Mouse (Mus musculus): Measurements from ENCODE around the gene Pik3c2g. TPM values are rescaled to one million over a fixed set of nuclear protein-coding genes. Genes with fewer than 3 reads are reported as not detected.

Pik3c2g gene
- polyA plus RNA-seq, 1 experiment = not detected

DNA sequence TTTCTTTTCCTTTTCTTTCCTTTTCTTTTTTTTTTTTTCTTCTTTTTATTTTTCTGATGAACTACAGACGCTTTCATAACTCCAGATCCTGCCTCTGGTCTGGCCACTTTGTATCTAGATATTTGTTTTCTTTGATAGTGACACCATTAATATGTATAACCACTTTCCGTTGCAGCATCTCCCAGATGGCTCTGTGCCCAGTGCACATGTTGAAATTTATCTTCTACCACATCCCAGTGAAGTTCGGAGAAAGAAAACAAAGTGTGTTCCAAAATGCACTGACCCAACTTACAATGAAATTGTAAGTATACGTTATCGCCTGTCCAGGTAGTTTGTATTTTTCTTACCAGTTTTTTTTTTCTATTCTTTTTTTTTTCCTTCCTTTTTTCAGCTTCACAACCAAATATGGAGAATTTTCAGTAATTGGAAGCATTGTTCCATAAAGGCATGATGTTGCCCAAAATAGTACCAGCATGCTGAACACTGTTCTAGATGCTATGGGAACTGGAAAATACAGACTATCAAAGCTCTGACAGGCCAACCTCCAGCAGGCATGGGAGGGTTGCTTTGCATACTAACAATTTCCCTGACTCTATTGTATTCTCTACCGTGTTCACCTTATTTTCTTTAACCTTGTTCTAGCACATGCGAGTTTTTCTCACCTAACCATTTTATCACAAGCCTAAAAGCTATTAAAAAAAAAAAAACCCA is 370.7 kb downstream of the Pik3c2g start:
- Histone ChIP-seq H3K4me3 (ENCODE audit: extremely low read depth, insufficient read depth, insufficient read length) (no peak overlapping the region), H3K4me1 (ENCODE audit: control insufficient read depth, insufficient read depth, insufficient read length) (no peaks in the 10 kb centered on the region), H3K27me3 (ENCODE audit: control insufficient read depth, insufficient read depth, low read length) (no peaks in the 10 kb centered on the region), H3K36me3 (ENCODE audit: control insufficient read depth, insufficient read depth, low read length) (no peaks in the 10 kb centered on the region), H3K27ac (ENCODE audit: insufficient read depth, low read length) (no peak overlapping the region)
- WGBS = 80% methylated on average over 7 of the region's 7 CpGs
- DNase-seq (ENCODE audit: low read depth in 1 of 2, low spot score in 2 of 2) = no peak
- no peak for TF ChIP-seq CTCF (IDR thresholded peaks at IDR 0.05; ENCODE audit: extremely low read depth, insufficient read depth, insufficient read length, insufficient replicate concordance)
- TF ChIP-seq POLR2A (IDR thresholded peaks at IDR 0.05; ENCODE audit: low read depth, low read length) = no peak

DNA sequence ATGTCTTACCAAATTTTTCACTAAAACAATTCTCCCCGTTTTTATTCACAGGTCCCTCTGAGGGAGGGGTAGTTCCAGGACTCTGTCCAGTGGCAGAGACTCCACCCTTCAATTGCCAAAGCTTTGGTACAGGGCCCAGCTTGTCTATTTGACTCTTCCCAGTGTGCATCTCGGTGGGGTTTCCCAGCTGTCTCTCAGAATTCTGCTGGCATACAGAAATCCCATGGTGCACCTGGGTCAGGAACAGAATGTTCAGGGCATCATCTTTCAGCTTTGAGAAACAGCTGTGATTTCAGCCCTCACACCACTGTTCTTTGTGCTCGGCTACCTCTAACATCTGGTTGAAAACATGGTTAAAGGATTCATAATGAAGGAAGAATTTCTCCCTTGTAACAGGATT is 376.8 kb downstream of the Pik3c2g start:
- Histone ChIP-seq H3K36me3 (ENCODE audit: control insufficient read depth, insufficient read depth, low read length) (no peaks in the 10 kb centered on the region), H3K27me3 (ENCODE audit: control insufficient read depth, insufficient read depth, low read length) (no peaks in the 10 kb centered on the region), H3K27ac (ENCODE audit: insufficient read depth, low read length) (no peak overlapping the region), H3K4me1 (ENCODE audit: control insufficient read depth, insufficient read depth, insufficient read length) (no peaks in the 10 kb centered on the region), H3K4me3 (ENCODE audit: extremely low read depth, insufficient read depth, insufficient read length) (no peak overlapping the region)
- TF ChIP-seq POLR2A (IDR thresholded peaks at IDR 0.05; ENCODE audit: low read depth, low read length) (no peak), CTCF (IDR thresholded peaks at IDR 0.05; ENCODE audit: extremely low read depth, insufficient read depth, insufficient read length, insufficient replicate concordance) (no peak)
- WGBS = 75% methylated on average over 3 of the region's 3 CpGs
- no peak for DNase-seq (ENCODE audit: low read depth in 1 of 2, low spot score in 2 of 2)

DNA sequence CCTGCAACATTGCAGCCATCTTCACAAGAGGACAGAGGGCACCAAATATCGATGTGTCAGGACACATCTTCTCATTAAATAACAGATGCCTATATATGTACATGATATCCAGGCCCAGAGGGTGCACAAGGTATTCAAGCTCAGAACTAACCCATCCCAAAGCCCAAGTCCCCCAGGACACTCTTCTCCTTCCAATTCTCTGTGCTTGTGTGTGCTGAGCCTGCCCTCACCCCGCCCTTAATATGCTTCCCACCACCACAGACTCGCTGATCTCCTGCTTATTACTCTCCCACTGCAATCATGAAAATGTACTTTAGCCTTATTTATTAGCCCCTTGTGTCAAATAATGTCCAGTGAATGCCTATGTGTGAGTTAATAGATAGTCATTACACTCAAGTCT is 377.9 kb downstream of the Pik3c2g start:
- Histone ChIP-seq H3K36me3 (ENCODE audit: control insufficient read depth, insufficient read depth, low read length) (no peaks in the 10 kb centered on the region), H3K4me1 (ENCODE audit: control insufficient read depth, insufficient read depth, insufficient read length) (no peaks in the 10 kb centered on the region), H3K27ac (ENCODE audit: insufficient read depth, low read length) (no peak overlapping the region), H3K4me3 (ENCODE audit: extremely low read depth, insufficient read depth, insufficient read length) (no peak overlapping the region), H3K27me3 (ENCODE audit: control insufficient read depth, insufficient read depth, low read length) (no peaks in the 10 kb centered on the region)
- WGBS = 80% methylated on average over 3 of the region's 3 CpGs
- TF ChIP-seq POLR2A (IDR thresholded peaks at IDR 0.05; ENCODE audit: low read depth, low read length) (no peak), CTCF (IDR thresholded peaks at IDR 0.05; ENCODE audit: extremely low read depth, insufficient read depth, insufficient read length, insufficient replicate concordance) (no peak)
- DNase-seq (ENCODE audit: low read depth in 1 of 2, low spot score in 2 of 2) = no peak

DNA sequence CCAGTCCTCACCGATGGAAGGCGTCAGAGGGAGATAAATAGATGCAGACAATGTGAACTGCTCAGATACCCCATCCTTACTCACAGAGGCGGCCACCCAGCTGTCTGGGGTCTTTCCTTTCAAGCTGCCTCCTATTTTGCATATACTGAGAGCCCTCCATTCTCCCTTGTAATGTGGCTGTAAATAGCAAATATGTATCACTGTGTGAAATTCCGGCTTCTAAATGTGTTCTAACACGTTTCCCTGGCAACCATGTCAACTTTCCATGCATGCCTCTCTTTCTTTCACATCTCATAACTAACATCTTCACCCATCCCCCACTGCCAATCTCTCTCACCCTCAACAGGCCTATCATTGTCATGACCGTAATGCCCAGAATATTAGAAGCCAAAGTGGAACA is 379.7 kb downstream of the Pik3c2g start:
- Histone ChIP-seq H3K36me3 (ENCODE audit: control insufficient read depth, insufficient read depth, low read length) (no peaks in the 10 kb centered on the region), H3K4me3 (ENCODE audit: extremely low read depth, insufficient read depth, insufficient read length) (no peak overlapping the region), H3K4me1 (ENCODE audit: control insufficient read depth, insufficient read depth, insufficient read length) (no peaks in the 10 kb centered on the region), H3K27ac (ENCODE audit: insufficient read depth, low read length) (no peak overlapping the region), H3K27me3 (ENCODE audit: control insufficient read depth, insufficient read depth, low read length) (no peaks in the 10 kb centered on the region)
- TF ChIP-seq CTCF (IDR thresholded peaks at IDR 0.05; ENCODE audit: extremely low read depth, insufficient read depth, insufficient read length, insufficient replicate concordance) (no peak), POLR2A (IDR thresholded peaks at IDR 0.05; ENCODE audit: low read depth, low read length) (no peak)
- WGBS = 73% methylated on average over 6 of the region's 6 CpGs
- DNase-seq (ENCODE audit: low read depth in 1 of 2, low spot score in 2 of 2) = no peak

DNA sequence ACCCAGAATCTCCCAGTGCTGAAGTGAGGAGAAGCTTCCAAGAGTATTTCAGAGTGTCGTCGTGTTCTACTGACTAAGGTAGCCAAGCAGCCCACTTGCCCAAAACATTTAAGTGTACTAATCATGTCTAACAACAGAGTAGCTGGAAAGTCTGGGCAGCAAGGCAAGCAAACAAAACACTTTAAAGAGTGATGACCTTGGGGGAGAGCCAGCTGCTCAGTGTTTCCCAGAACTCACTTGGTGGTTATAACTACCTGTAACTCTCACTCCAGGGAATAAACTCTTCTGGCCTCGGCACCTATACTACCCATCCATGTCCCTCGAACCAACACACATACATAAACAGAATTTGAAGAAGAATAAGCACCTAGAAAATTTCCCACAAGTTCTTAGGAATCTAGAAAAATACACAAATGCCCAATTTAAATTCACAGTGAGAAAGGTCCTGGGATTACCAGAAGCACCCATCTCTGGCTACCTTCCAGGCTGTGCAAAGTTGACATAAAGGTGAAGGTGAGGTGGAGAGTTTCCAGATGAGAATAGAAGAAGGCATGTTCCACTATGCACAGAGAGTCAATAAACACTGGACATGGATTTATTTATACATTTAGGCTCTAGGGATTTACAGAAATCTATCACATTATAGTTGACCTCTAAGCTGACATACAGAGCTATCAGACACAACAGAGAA is 384.7 kb downstream of the Pik3c2g start:
- Histone ChIP-seq H3K27me3 (ENCODE audit: control insufficient read depth, insufficient read depth, low read length) (no peaks in the 10 kb centered on the region), H3K4me3 (ENCODE audit: extremely low read depth, insufficient read depth, insufficient read length) (no peak overlapping the region), H3K27ac (ENCODE audit: insufficient read depth, low read length) (no peak overlapping the region), H3K36me3 (ENCODE audit: control insufficient read depth, insufficient read depth, low read length) (no peaks in the 10 kb centered on the region), H3K4me1 (ENCODE audit: control insufficient read depth, insufficient read depth, insufficient read length) (no peaks in the 10 kb centered on the region)
- DNase-seq (ENCODE audit: low read depth in 1 of 2, low spot score in 2 of 2) = no peak
- 82% methylated on average over 4 of the region's 4 CpGs for WGBS
- TF ChIP-seq POLR2A (IDR thresholded peaks at IDR 0.05; ENCODE audit: low read depth, low read length) (no peak), CTCF (IDR thresholded peaks at IDR 0.05; ENCODE audit: extremely low read depth, insufficient read depth, insufficient read length, insufficient replicate concordance) (no peak)

DNA sequence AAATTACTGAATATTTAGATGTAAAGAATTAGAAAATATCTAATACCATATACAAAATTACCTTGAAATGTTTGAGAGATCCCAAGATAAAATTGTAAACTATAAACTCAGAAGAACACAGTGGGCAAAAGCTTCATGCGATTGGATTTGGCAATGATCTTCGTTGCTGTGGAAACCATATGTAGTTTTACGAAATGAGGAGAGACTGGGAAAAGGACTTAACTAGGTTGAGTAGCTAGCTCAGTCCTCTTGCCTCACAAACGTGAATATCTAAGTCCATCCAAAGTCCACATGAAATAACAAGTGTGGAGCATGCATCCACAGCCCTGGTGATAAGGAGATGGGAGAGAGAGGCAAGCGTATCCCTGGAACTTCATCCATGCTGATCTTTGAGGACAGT is 387.6 kb downstream of the Pik3c2g start:
- TF ChIP-seq CTCF (IDR thresholded peaks at IDR 0.05; ENCODE audit: extremely low read depth, insufficient read depth, insufficient read length, insufficient replicate concordance) (no peak), POLR2A (IDR thresholded peaks at IDR 0.05; ENCODE audit: low read depth, low read length) (no peak)
- whole genome bisulfite sequencing = 86% methylated on average over 5 of the region's 5 CpGs
- Histone ChIP-seq H3K4me1 (ENCODE audit: control insufficient read depth, insufficient read depth, insufficient read length) (no peaks in the 10 kb centered on the region), H3K4me3 (ENCODE audit: extremely low read depth, insufficient read depth, insufficient read length) (no peak overlapping the region), H3K36me3 (ENCODE audit: control insufficient read depth, insufficient read depth, low read length) (no peaks in the 10 kb centered on the region), H3K27ac (ENCODE audit: insufficient read depth, low read length) (no peak overlapping the region), H3K27me3 (ENCODE audit: control insufficient read depth, insufficient read depth, low read length) (no peaks in the 10 kb centered on the region)
- no peak for DNase-seq (ENCODE audit: low read depth in 1 of 2, low spot score in 2 of 2)

DNA sequence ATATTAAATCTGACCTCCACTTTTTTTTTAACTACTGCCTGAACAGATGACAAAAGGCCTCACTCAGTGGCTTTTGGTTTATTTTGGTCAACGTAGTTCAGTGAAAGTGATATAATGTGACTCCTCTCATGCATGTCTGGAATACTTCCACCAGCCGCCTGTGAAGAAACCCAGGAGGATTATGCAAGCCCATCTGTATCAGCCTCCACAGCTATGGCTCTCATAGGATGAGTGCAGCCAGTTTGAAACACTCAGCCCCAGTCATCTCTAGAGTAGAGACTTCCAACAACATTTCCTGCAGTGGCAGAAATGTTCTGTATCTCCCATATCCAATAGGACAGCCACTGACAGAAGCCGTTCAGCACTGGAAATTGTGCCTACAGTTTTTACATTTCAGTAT is 391.1 kb downstream of the Pik3c2g start:
- no peak for TF ChIP-seq POLR2A (IDR thresholded peaks at IDR 0.05; ENCODE audit: low read depth, low read length)
- TF ChIP-seq CTCF (IDR thresholded peaks at IDR 0.05; ENCODE audit: extremely low read depth, insufficient read depth, insufficient read length, insufficient replicate concordance) = no peak
- whole genome bisulfite sequencing = 76% methylated on average over 3 of the region's 3 CpGs
- H3K4me3 ChIP-seq (ENCODE audit: extremely low read depth, insufficient read depth, insufficient read length) = no peak overlapping the region
- no peaks in the 10 kb centered on the region for H3K36me3 ChIP-seq (ENCODE audit: control insufficient read depth, insufficient read depth, low read length)
- no peak overlapping the region for H3K27ac ChIP-seq (ENCODE audit: insufficient read depth, low read length)
- no peak for DNase-seq (ENCODE audit: low read depth in 1 of 2, low spot score in 2 of 2)
- no peaks in the 10 kb centered on the region for H3K27me3 ChIP-seq (ENCODE audit: control insufficient read depth, insufficient read depth, low read length)
- no peaks in the 10 kb centered on the region for H3K4me1 ChIP-seq (ENCODE audit: control insufficient read depth, insufficient read depth, insufficient read length)

Data from spleen, adult 2 months (tissue).